Mouse (Mus musculus) liver, postnatal 0 days (tissue): ENCODE results near the gene Tm7sf3.

Experiments used
- CTCF ChIP-seq: sonication (generic); IDR thresholded peaks from 2 replicates; pipeline ENCODE4 v1.5.1; 2016; ENCODE audit warnings: antibody characterized with exemption, low read depth
- EP300 ChIP-seq: IDR thresholded peaks from 2 replicates; pipeline ENCODE4 v1.6.1; 2016; ENCODE audit warnings: antibody characterized with exemption, low read depth, mild to moderate bottlenecking

DNA sequence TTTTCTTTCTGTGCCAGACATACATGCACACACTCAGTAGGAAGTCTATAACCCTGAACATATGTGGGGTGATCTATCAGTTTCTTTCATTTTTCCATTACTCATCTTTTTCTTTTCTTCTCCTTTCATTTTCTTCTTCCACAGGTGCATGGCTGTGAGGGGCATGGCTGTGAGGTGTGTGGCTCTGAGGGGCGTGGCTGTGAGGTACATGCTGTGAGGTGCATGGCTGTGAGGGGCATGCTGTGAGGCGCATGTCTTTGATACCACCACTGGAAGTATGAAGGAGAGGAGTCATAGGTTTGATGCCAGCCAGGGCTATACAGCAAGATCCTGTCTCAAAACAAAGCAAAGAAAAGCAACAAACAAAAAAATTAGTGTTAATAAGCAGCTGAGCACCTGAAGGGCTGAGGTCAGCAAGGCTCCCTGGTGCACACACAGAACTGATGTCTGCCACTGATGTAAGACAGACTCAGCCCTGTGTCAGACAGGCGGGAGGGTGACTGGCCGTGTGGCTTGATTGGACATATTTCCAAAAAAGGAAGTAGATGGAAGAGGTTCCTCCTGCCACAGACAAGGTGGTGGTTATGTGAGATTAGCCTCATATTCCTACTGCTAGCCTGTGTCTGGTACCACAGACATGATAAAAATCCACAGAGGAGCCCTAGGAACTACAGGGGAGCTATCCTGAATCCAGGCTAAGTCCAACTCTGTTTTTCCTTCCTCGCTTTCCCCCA lies 44.0 kb upstream of the Tm7sf3 start:
- TF ChIP-seq CTCF = no peak
- no peak for TF ChIP-seq EP300
